Mouse (Mus musculus) hindbrain, embryonic 13.5 days (tissue): ENCODE measurements around the gene Parp16. TPM values are rescaled to one million over a fixed set of nuclear protein-coding genes. Genes with fewer than 3 reads are reported as not detected.

ENCODE experiments used
- polyA plus RNA-seq: library from polyadenylated mRNA; unstranded; fragments of >200 nt; fragmentation: Nextera tagmentation; extraction: Ambion mirVana; gene quantifications from 2 replicates; pipeline ENCODE4 v1.2.1, GENCODE M21; 2015

Gene Parp16
- polyA plus RNA-seq, 1 experiment from 2014 or later: 5.9 TPM

Other genes starting within 250 kb of the Parp16 start
- gene Slc24a1, start 243.7 kb upstream of the Parp16 start, polyA plus RNA-seq: 0.05 and 0.10 TPM in 2 replicates
- 40.6 and 43.9 TPM in 2 replicates for gene Ints14, start 234.4 kb upstream of the Parp16 start, polyA plus RNA-seq
- gene Hacd3, start 173.7 kb upstream of the Parp16 start, polyA plus RNA-seq: 202 and 206 TPM in 2 replicates
- 36.8 and 39.3 TPM in 2 replicates for gene Dpp8, start 162.9 kb upstream of the Parp16 start, polyA plus RNA-seq
- gene Igdcc4, start 93.9 kb upstream of the Parp16 start, polyA plus RNA-seq: 9.7 TPM in 2 replicates
- gene Igdcc3, start 54.2 kb upstream of the Parp16 start, polyA plus RNA-seq: 13.8 and 15.5 TPM in 2 replicates
- gene Cilp, start 69.8 kb downstream of the Parp16 start, polyA plus RNA-seq: 0.57 and 0.60 TPM in 2 replicates
- gene Clpx, start 98.9 kb downstream of the Parp16 start, polyA plus RNA-seq: 40.9 and 46.8 TPM in 2 replicates
- 8.2 and 8.7 TPM in 2 replicates for gene Pdcd7, start 150.8 kb downstream of the Parp16 start, polyA plus RNA-seq
- 2.0 and 2.3 TPM in 2 replicates for gene Ubap1l, start 165.7 kb downstream of the Parp16 start, polyA plus RNA-seq
- gene Kbtbd13, start 196.3 kb downstream of the Parp16 start, polyA plus RNA-seq: 0.65 and 0.79 TPM in 2 replicates
- gene Rasl12, start 203.2 kb downstream of the Parp16 start, polyA plus RNA-seq: 7.1 and 7.9 TPM in 2 replicates
- not detected in 2 replicates for gene Slc51b, start 227.6 kb downstream of the Parp16 start, polyA plus RNA-seq
- gene Mtfmt, start 240.4 kb downstream of the Parp16 start, polyA plus RNA-seq: 26.1 and 27.9 TPM in 2 replicates